Comparison of ENCODE assay signal across 8 mouse cellular contexts in genomic region chr4:109676218-109677215, GRCm38 (mm10). TPM values are rescaled to one million over a fixed set of nuclear protein-coding genes. Genes with fewer than 3 reads are reported as not detected.
DNase-seq lines count a peak whose midpoint lies in the region; ATAC-seq and TF ChIP-seq lines count a peak whose summit lies in the region.

Gene Faf1, plus strand, starts transcription at chr4:109676588.

- H3K4me1 ChIP-seq in MEL (ENCODE audit: control insufficient read depth in 1 of 2, insufficient read depth in 2 of 2, low read length in 2 of 2): peaks cover 4 to 7% of the 10 kb centered on the region in 2 experiments; a peak in 3 of 4 replicates
- H3K4me1 ChIP-seq in cerebellum, adult 2 months (ENCODE audit: control insufficient read depth, insufficient read depth, low read length): 0 out of 2 replicates have a peak, but pooled peaks cover 4% of the 10 kb centered on the region
- H3K4me1 ChIP-seq in forebrain, postnatal 0 days (ENCODE audit: insufficient read depth): peaks cover 12% of the 10 kb centered on the region
- H3K4me1 ChIP-seq in lung, embryonic 16.5 days (replicated peaks; ENCODE audit: control insufficient read depth, insufficient read depth, low read length): peaks cover 8% of the 10 kb centered on the region

- H3K4me3 ChIP-seq in MEL (ENCODE audit: control insufficient read depth in 1 of 2, insufficient read depth in 1 of 2, low read depth in 2 of 2, low read length in 2 of 2): peak within 1 kb of the TSS; percentile 63 to 97
- H3K4me3 ChIP-seq in cerebellum, adult 2 months (replicated peaks; ENCODE audit: insufficient read depth, low read depth, low read length): peak within 1 kb of the TSS; percentile 82
- H3K4me3 ChIP-seq in forebrain, postnatal 0 days (ENCODE audit: low read depth, low read length): peak within 1 kb of the TSS; percentile 92
- H3K4me3 ChIP-seq in lung, embryonic 16.5 days (ENCODE audit: low read length): peak within 1 kb of the TSS; percentile 92

- peak in 1 of 2 experiments; percentile 56; a peak in 2 of 4 replicates for TF ChIP-seq EP300 in MEL (IDR thresholded peaks at IDR 0.05; ENCODE audit: low read depth in 1 of 2, low read length in 2 of 2)

- DNase-seq in MEL (ENCODE audit: low read depth, low spot score): peak; percentile 98
- DNase-seq in cerebellum, adult 2 months: peak; percentile 99
- DNase-seq in forebrain, postnatal 0 days: peak; percentile 98
- DNase-seq in heart, postnatal 4 days: peak; percentile 97
- peak; percentile 89 for DNase-seq in layer of hippocampus, adult 9-10 months (ENCODE audit: low spot score)
- DNase-seq in ovary, postnatal 10 days (ENCODE audit: low spot score): peak; percentile 95
- peak; percentile 96 for DNase-seq in thymus, postnatal 10 days (ENCODE audit: low spot score in 2 of 2)

- peaks cover 0 to 32% of the 10 kb centered on the region in 2 experiments; a peak in 2 of 4 replicates for H3K36me3 ChIP-seq in MEL (ENCODE audit: control insufficient read depth in 1 of 2, insufficient read depth in 2 of 2, low read length in 2 of 2)
- no peaks in the 10 kb centered on the region for H3K36me3 ChIP-seq in forebrain, postnatal 0 days (ENCODE audit: insufficient read depth)
- H3K36me3 ChIP-seq in lung, embryonic 16.5 days (ENCODE audit: control insufficient read depth, insufficient read depth, low read length): no peaks in the 10 kb centered on the region

- H3K9ac ChIP-seq in MEL (ENCODE audit: control insufficient read depth, low read depth, low read length, poor library complexity, severe bottlenecking): peak within 1 kb of the TSS; percentile 87
- peak within 1 kb of the TSS; percentile 84 for H3K9ac ChIP-seq in forebrain, postnatal 0 days
- peak within 1 kb of the TSS; percentile 91 for H3K9ac ChIP-seq in lung, embryonic 16.5 days (ENCODE audit: low read length)

- H3K79me2 ChIP-seq in MEL (ENCODE audit: control insufficient read depth, insufficient read depth, low read length, poor library complexity): peaks cover 34% of the 10 kb centered on the region

- peak; percentile 83 to 89; a peak in 3 of 4 replicates for TF ChIP-seq POLR2A in MEL (IDR thresholded peaks at IDR 0.05; ENCODE audit: control insufficient read depth in 1 of 2, insufficient read depth in 1 of 2, low read depth in 1 of 2, low read length in 2 of 2, poor library complexity in 1 of 2)
- TF ChIP-seq POLR2A in cerebellum, adult 2 months (IDR thresholded peaks at IDR 0.05; ENCODE audit: borderline replicate concordance, insufficient read depth, low read length): peak; percentile 92

- WGBS in cerebellum, adult 2 months: under 1% methylated on average over 106 of the region's 107 CpGs
- WGBS in forebrain, postnatal 0 days: 4% methylated on average over 100 of the region's 107 CpGs
- under 1% methylated on average over 101 of the region's 107 CpGs for WGBS in lung, embryonic 16.5 days

- TF ChIP-seq RAD21 in MEL (IDR thresholded peaks at IDR 0.05; ENCODE audit: low read depth, low read length): no peak

- peak within 1 kb of the TSS; percentile 60 for H3K4me2 ChIP-seq in forebrain, postnatal 0 days (ENCODE audit: low read depth)
- peak within 1 kb of the TSS; percentile 71 for H3K4me2 ChIP-seq in lung, embryonic 16.5 days (ENCODE audit: low read depth, low read length)

- ATAC-seq in forebrain, postnatal 0 days: peak; percentile 96
- peak; percentile 98 for ATAC-seq in lung, embryonic 16.5 days (ENCODE audit: low read depth)

- H3K27me3 ChIP-seq in MEL (ENCODE audit: control insufficient read depth in 1 of 2, insufficient read depth in 2 of 2, low read length in 2 of 2): no peaks in the 10 kb centered on the region
- H3K27me3 ChIP-seq in cerebellum, adult 2 months (ENCODE audit: control insufficient read depth, insufficient read depth, low read length): no peaks in the 10 kb centered on the region
- no peaks in the 10 kb centered on the region for H3K27me3 ChIP-seq in forebrain, postnatal 0 days (ENCODE audit: insufficient read depth, low read length)
- H3K27me3 ChIP-seq in lung, embryonic 16.5 days (ENCODE audit: control insufficient read depth, insufficient read depth, low read depth, low read length): no peaks in the 10 kb centered on the region

- no peaks in the 10 kb centered on the region for H3K9me3 ChIP-seq in MEL (replicated peaks; ENCODE audit: insufficient read depth, low read length)
- no peaks in the 10 kb centered on the region for H3K9me3 ChIP-seq in forebrain, postnatal 0 days (ENCODE audit: low read length)
- no peaks in the 10 kb centered on the region for H3K9me3 ChIP-seq in lung, embryonic 16.5 days (ENCODE audit: control insufficient read depth, low read length)

- peak in 2 of 3 experiments; percentile 4 to 31; a peak in 1 of 6 replicates for TF ChIP-seq CTCF in MEL (IDR thresholded peaks at IDR 0.05 in 2 of 3, conservative IDR thresholded peaks at IDR 0.05 in 1 of 3; ENCODE audit: control insufficient read depth in 1 of 3, insufficient read depth in 1 of 3, low read depth in 2 of 3, low read length in 3 of 3, poor library complexity in 1 of 3, severe bottlenecking in 1 of 3)
- 0 out of 2 replicates have a peak, but pooled peaks have one; percentile 6 for TF ChIP-seq CTCF in cerebellum, adult 2 months (IDR thresholded peaks at IDR 0.05; ENCODE audit: borderline replicate concordance, insufficient read depth, low read depth, low read length)
- TF ChIP-seq CTCF in forebrain, postnatal 0 days (IDR thresholded peaks at IDR 0.05; ENCODE audit: low read depth): peak; percentile 42

- peak within 1 kb of the TSS; percentile 90 for H3K27ac ChIP-seq in MEL (ENCODE audit: control insufficient read depth, low read depth, low read length)
- peak within 1 kb of the TSS; percentile 89 for H3K27ac ChIP-seq in cerebellum, adult 2 months (ENCODE audit: insufficient read depth, low read length)
- peak within 1 kb of the TSS; percentile 96 for H3K27ac ChIP-seq in forebrain, postnatal 0 days (ENCODE audit: low read depth, low read length)
- peak within 1 kb of the TSS; percentile 96 for H3K27ac ChIP-seq in lung, embryonic 16.5 days (ENCODE audit: low read length)

TF ChIP-seq in MEL, 35 proteins besides CTCF, POLR2A, EP300 and RAD21 (continues in another document):
- TF ChIP-seq ETS1 (IDR thresholded peaks at IDR 0.05; ENCODE audit: low read depth, low read length) (peak; percentile 61), TAL1 (IDR thresholded peaks at IDR 0.05; ENCODE audit: low read length) (no peak), USF1 (IDR thresholded peaks at IDR 0.05; ENCODE audit: low read depth, low read length) (peak; percentile 100), E2F4 (IDR thresholded peaks at IDR 0.05; ENCODE audit: borderline replicate concordance, low read depth, low read length) (peak; percentile 52; the same call in 1 of the 2 replicates), ZKSCAN1 (IDR thresholded peaks at IDR 0.05; ENCODE audit: low read depth, low read length) (no peak), POLR2AphosphoS5 (IDR thresholded peaks at IDR 0.05; ENCODE audit: borderline replicate concordance, low read depth, low read length) (no peak), CHD1 (IDR thresholded peaks at IDR 0.05; ENCODE audit: low read depth, low read length) (peak; percentile 67), NRF1 (IDR thresholded peaks at IDR 0.05; ENCODE audit: insufficient read depth, low read depth, low read length, poor library complexity, severe bottlenecking) (peak; percentile 43), SIN3A (IDR thresholded peaks at IDR 0.05; ENCODE audit: low read length) (peak; percentile 98), UBTF (IDR thresholded peaks at IDR 0.05; ENCODE audit: borderline replicate concordance, insufficient read depth, low read depth, low read length) (peak; percentile 83; the same call in 1 of the 2 replicates), MXI1 (IDR thresholded peaks at IDR 0.05; ENCODE audit: low read depth, low read length) (peak; percentile 98), MYC (IDR thresholded peaks at IDR 0.05; ENCODE audit: low read depth, low read length) (peak; percentile 70; the same call in 1 of the 2 replicates), ZC3H11A (IDR thresholded peaks at IDR 0.05; ENCODE audit: low read depth, low read length) (peak; percentile 6; the same call in 1 of the 2 replicates), JUND (IDR thresholded peaks at IDR 0.05; ENCODE audit: low read depth, low read length) (no peak), CHD2 (IDR thresholded peaks at IDR 0.05; ENCODE audit: low read length) (no peak), MYB (IDR thresholded peaks at IDR 0.05; ENCODE audit: low read depth, low read length) (no peak), ZNF384 (IDR thresholded peaks at IDR 0.05; ENCODE audit: low read depth, low read length) (no peak), MAX (IDR thresholded peaks at IDR 0.05; ENCODE audit: low read length) (peak; percentile 94), HCFC1 (IDR thresholded peaks at IDR 0.05; ENCODE audit: low read depth, low read length) (peak; percentile 98), USF2 (IDR thresholded peaks at IDR 0.05; ENCODE audit: borderline replicate concordance in 1 of 2, insufficient read depth in 1 of 2, low read depth in 1 of 2, low read length in 2 of 2) (peak; percentile 84 to 95), TCF12 (IDR thresholded peaks at IDR 0.05; ENCODE audit: low read depth, low read length) (peak; percentile 80), BHLHE40 (IDR thresholded peaks at IDR 0.05; ENCODE audit: borderline replicate concordance, low read depth, low read length) (peak; percentile 94), ZMIZ1 (IDR thresholded peaks at IDR 0.05; ENCODE audit: low read depth, low read length) (peak; percentile 96), MAFK (IDR thresholded peaks at IDR 0.05; ENCODE audit: borderline replicate concordance, low read depth, low read length) (peak; percentile 47; the same call in 1 of the 2 replicates), KAT2A (conservative IDR thresholded peaks at IDR 0.05; ENCODE audit: low read depth, low read length) (peak; percentile 93), POLR2AphosphoS2 (IDR thresholded peaks at IDR 0.05; ENCODE audit: low read length) (peak; percentile 91), GATA1 (IDR thresholded peaks at IDR 0.05; ENCODE audit: low read depth, low read length) (no peak), ELF1 (IDR thresholded peaks at IDR 0.05; ENCODE audit: low read depth, low read length) (peak; percentile 87), SMC3 (IDR thresholded peaks at IDR 0.05; ENCODE audit: low read depth, low read length) (no peak)

RNA-seq across cellular contexts. Expression of gene Faf1, which starts in this region (rescaled TPM):
- 37.6 and 39.2 TPM in 2 replicates for total RNA-seq in MEL (2012; rRNA removed)
- 10 to 100 TPM in 1 of 2 experiments, not detected in 1; 36.5 TPM for polyA plus RNA-seq in MEL (2012; ENCODE audit: insufficient read depth in 1 of 2, insufficient read length in 2 of 2, low read depth in 1 of 2, low replicate concordance in 2 of 2, missing spikeins in 1 of 2)
- polyA plus RNA-seq in cerebellum, adult 2 months (2012; rRNA removed): 20.4 and 20.9 TPM in 2 replicates
- total RNA-seq in forebrain, postnatal 0 days (2014; rRNA removed): 54.2 and 55.2 TPM in 2 replicates
- polyA plus RNA-seq in forebrain, postnatal 0 days (2015; fragmentation: Nextera tagmentation; extraction: Ambion mirVana): 28.0 and 33.3 TPM in 2 replicates
- 10 to 100 TPM; 34.0 to 34.6 TPM for total RNA-seq in heart, postnatal 4 days (2021)
- 17.5 and 20.9 TPM in 2 replicates for polyA plus RNA-seq in lung, embryonic 16.5 days (2015; fragmentation: Nextera tagmentation; extraction: Ambion mirVana)

Comparison
In these comparisons a context has a peak if more than half of its experiments do, and no peak if none do; other contexts are left out.
1. Peak in every context shown above with its lines: DNase-seq, ATAC-seq, H3K4me3 ChIP-seq and H3K27ac ChIP-seq.